Mouse (Mus musculus) forebrain, embryonic 13.5 days (tissue): ENCODE results near the gene Ppp1r14c. TPM values are rescaled to one million over a fixed set of nuclear protein-coding genes. Genes with fewer than 3 reads are reported as not detected.
"Not testable (repeated sequence)": the region's sequence is repeated elsewhere in the genome, so short reads cannot be mapped to it uniquely, and the experiment has no call there.

Experiments
- ATAC-seq: fragments of 200-750 bp; cut with Nextera tagmentation; 2 replicates; pipeline ENCODE4 v1.8.0; 2017
- H3K27ac ChIP-seq: fragments of 300-500 bp; sonication (generic); 2 replicates; pipeline ENCODE4 v1.5.1; 2015; ENCODE audit warnings: inconsistent platforms, mild to moderate bottlenecking, moderate library complexity
- H3K27me3 ChIP-seq: fragments of 300-500 bp; sonication (generic); 2 replicates; pipeline ENCODE4 v1.6.1; 2015; ENCODE audit warnings: mild to moderate bottlenecking, inconsistent platforms
- H3K36me3 ChIP-seq: fragments of 300-500 bp; sonication (generic); 2 replicates; pipeline ENCODE4 v1.6.1; 2015; ENCODE audit warnings: mild to moderate bottlenecking, inconsistent platforms; ENCODE audit not compliant: poor library complexity, severe bottlenecking
- H3K4me1 ChIP-seq: fragments of 300-500 bp; sonication (generic); 2 replicates; pipeline ENCODE4 v1.6.1; 2015; ENCODE audit warnings: inconsistent platforms
- H3K4me2 ChIP-seq: fragments of 300-500 bp; sonication (generic); 2 replicates; pipeline ENCODE4 v1.6.1; 2015; ENCODE audit warnings: inconsistent platforms, mild to moderate bottlenecking, moderate library complexity
- H3K4me3 ChIP-seq: fragments of 300-500 bp; sonication (generic); 2 replicates; pipeline ENCODE4 v1.5.1; 2015; ENCODE audit warnings: mild to moderate bottlenecking, inconsistent platforms
- H3K9ac ChIP-seq: fragments of 300-500 bp; sonication (generic); 2 replicates; pipeline ENCODE4 v1.6.1; 2015; ENCODE audit warnings: mild to moderate bottlenecking, inconsistent platforms
- H3K9me3 ChIP-seq: fragments of 300-500 bp; sonication (generic); replicated peaks from 2 replicates; pipeline ENCODE4 v1.6.1; 2016; ENCODE audit warnings: inconsistent platforms
- WGBS: fragments of 180-500 bp; shearing (Covaris S2); methylation state at CpG from one replicate; pipeline ENCODE4 v1.1.7; 2015; 5-methylcytosine and 5-hydroxymethylcytosine counted together
- polyA plus RNA-seq: library from polyadenylated mRNA; unstranded; fragments of >200 nt; fragmentation: Nextera tagmentation; extraction: Ambion mirVana; gene quantifications from 2 replicates; pipeline ENCODE4 v1.2.1, GENCODE M21; 2015

Ppp1r14c gene
- polyA plus RNA-seq, 1 experiment from 2014 or later = 26.1 TPM

DNA sequence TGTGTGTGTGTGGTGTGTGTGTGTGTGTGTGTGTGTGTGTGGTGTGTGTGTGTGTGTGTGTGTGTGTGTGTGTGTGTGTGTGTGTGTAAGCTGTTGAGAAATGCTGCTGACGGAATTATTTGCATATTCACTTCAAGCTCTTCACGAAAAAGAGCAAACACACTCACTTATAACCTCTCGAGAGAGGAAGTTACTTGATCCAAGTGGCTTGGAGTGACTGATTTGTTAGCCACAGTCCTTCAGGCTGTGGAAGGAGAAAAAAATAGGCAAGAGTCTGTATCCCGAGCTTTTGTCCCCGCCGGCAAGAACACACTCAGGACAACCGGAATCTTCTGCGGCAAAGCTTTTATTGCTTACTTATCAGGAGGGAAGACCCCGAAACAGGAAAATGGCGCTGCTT lies 80.9 kb downstream of the Ppp1r14c start:
- H3K27ac ChIP-seq, H3K36me3 ChIP-seq, H3K27me3 ChIP-seq, H3K4me3 ChIP-seq, ATAC-seq, H3K4me2 ChIP-seq, H3K9ac ChIP-seq, H3K9me3 ChIP-seq, H3K4me1 ChIP-seq: not testable (repeated sequence)
- WGBS = 94% methylated on average over 10 of the region's 10 CpGs

DNA sequence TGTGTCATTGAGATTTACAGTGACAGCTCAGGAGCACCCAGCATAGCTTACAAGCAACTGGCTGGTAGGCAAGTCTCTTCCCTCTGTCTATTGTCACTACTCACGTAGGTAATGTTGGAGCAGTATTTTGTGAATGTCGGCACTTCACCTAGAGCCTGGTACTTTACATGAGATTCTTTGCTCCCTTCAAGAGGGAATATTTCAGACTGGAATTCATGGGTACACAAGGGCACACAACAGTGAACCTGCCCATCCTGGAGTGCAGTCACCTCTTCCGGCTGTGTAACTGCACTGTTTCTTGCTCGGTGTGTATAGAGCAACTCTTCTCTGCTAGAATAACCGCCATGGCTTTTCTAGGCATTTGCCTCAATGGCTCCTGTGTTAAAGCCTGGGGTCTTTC lies 82.8 kb downstream of the Ppp1r14c start:
- Histone ChIP-seq H3K4me2 (no peak overlapping the region), H3K4me1 (no peaks in the 10 kb centered on the region), H3K36me3 (no peaks in the 10 kb centered on the region), H3K9me3 (no peaks in the 10 kb centered on the region), H3K27ac (no peak overlapping the region), H3K9ac (no peak overlapping the region), H3K27me3 (no peaks in the 10 kb centered on the region), H3K4me3 (no peak overlapping the region)
- 94% methylated on average over 5 of the region's 5 CpGs for WGBS
- no peak for ATAC-seq

DNA sequence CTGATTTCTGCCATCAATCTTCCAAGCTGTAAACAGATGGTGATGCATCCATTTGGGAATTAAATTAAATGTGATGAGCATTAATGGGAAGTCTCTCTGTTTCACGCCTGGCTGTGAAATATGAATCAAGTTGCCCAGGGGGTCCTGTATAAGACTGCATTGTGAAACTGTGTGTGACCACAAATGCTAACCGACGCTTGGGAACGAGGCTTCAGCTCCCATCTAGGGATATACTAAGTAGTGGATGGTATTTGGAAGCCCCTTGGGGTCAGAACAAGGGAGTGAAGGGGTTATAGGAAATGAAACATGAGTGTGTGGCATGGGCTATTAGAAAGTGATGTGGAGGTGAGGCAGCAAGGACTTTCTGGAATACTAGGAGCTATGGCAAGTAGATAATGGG lies 86.1 kb downstream of the Ppp1r14c start:
- Histone ChIP-seq H3K9ac (no peak overlapping the region), H3K4me3 (no peak overlapping the region), H3K36me3 (no peaks in the 10 kb centered on the region), H3K4me2 (no peak overlapping the region), H3K9me3 (no peaks in the 10 kb centered on the region), H3K4me1 (no peaks in the 10 kb centered on the region), H3K27ac (no peak overlapping the region), H3K27me3 (no peaks in the 10 kb centered on the region)
- 73% methylated on average over 4 of the region's 4 CpGs for WGBS
- no peak for ATAC-seq

DNA sequence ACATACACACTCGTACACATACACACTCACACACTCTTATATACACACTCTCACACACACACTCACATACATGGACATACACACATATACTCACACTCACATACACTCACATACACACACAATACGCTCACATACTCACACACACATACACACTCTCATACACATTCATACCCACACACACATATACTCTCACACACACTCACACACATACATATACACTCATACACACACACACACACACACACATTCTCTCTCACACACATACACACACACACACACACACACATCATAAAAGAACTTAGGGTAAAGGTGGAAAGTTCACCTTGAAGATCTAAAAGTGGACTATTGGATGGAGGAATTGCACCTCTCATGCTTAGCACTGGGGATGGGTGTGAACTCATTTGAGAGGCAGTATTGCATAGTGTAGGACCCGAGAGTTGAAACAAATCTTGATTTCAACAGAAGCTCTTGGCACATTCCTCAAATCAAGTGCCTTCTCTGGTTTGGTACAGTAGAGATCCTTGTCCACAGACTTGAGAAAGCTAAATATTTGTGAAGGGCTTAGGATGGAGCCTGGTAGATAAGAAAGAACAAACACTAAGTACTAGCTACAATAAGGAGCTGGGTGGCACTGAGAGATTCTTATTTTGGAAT lies 87.1 kb downstream of the Ppp1r14c start:
- H3K9ac ChIP-seq = no peak overlapping the region
- H3K4me2 ChIP-seq = no peak overlapping the region
- H3K36me3 ChIP-seq = no peaks in the 10 kb centered on the region
- H3K4me3 ChIP-seq = no peak overlapping the region
- WGBS = 82% methylated on average over 3 of the region's 3 CpGs
- ATAC-seq = no peak
- no peaks in the 10 kb centered on the region for H3K9me3 ChIP-seq
- no peaks in the 10 kb centered on the region for H3K4me1 ChIP-seq
- H3K27ac ChIP-seq = no peak overlapping the region
- H3K27me3 ChIP-seq = no peaks in the 10 kb centered on the region

DNA sequence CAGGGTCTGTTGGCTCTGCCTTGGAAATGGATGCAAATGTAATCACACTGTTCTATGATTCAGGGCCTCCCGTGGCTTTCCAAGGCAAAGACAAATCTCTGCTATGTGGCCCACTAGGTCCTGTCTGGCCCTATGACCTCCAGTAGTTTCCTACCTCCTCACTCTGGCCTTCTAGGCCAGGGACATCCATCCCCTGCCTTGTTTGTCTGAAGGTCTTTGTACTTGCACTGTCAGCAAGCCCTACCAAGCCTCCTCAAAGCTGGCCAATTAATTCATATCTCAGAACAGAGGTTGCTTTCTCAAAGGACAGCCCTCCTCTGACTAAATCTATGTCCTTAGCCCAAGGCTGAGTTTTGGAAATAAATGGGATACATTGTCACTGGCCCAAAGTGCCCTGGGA lies 92.8 kb downstream of the Ppp1r14c start:
- Histone ChIP-seq H3K27me3 (no peaks in the 10 kb centered on the region), H3K9ac (no peak overlapping the region), H3K36me3 (no peaks in the 10 kb centered on the region), H3K27ac (no peak overlapping the region), H3K4me2 (no peak overlapping the region), H3K4me3 (no peak overlapping the region), H3K4me1 (no peaks in the 10 kb centered on the region), H3K9me3 (no peaks in the 10 kb centered on the region)
- ATAC-seq = no peak
- WGBS = 84% methylated on average over 1 of the region's 1 CpGs

DNA sequence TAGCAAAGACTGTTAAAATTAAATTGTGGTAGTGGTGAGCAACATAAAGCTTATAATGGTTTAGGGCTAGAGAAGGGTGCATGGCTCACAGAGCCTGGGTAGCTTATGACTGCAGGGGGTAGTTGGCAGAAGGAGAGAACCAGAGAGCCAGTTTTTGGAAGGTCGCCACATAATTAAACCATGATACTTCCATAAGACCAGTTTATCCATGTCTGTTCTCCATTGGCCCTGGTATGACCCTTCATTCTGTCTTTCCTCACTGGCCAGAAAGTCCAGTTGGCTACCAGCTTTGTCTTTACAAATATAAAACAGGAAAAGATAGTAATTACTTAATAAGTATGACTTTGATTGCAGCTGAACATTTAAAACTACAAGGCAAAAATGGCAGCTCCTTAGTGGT lies 95.0 kb downstream of the Ppp1r14c start:
- Histone ChIP-seq H3K4me3 (no peak overlapping the region), H3K4me2 (no peak overlapping the region), H3K9me3 (no peaks in the 10 kb centered on the region), H3K27ac (no peak overlapping the region), H3K4me1 (no peaks in the 10 kb centered on the region), H3K9ac (no peak overlapping the region), H3K27me3 (no peaks in the 10 kb centered on the region), H3K36me3 (no peaks in the 10 kb centered on the region)
- WGBS = 100% methylated on average over 1 of the region's 1 CpGs
- ATAC-seq = no peak

DNA sequence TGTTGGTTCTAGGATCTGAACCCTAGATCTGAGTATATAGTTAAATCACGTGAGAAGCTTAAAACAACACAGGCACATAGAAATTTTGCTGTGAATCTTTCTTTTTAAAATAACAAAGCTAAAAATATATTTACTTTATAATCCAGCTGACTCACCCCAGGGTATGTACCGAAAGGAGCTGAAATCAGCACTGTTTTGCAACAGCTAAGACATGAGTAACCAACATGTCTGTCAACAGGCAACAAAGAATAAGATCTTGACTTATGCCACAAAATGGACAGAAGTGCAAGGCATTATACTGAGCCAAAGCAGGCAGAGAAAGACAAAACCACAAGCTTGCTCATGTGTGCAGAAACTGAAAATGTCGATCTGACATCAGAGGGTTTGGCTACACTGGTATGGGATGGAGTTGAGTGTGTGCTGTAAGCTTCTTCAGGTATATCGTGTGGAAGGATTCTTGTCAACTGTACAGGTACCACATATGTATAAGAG lies 100.3 kb downstream of the Ppp1r14c start:
- Histone ChIP-seq H3K27ac (no peak overlapping the region), H3K4me2 (no peak overlapping the region), H3K9me3 (no peaks in the 10 kb centered on the region), H3K27me3 (no peaks in the 10 kb centered on the region), H3K4me1 (no peaks in the 10 kb centered on the region), H3K9ac (no peak overlapping the region), H3K4me3 (no peak overlapping the region), H3K36me3 (no peaks in the 10 kb centered on the region)
- 88% methylated on average over 4 of the region's 4 CpGs for WGBS
- ATAC-seq = no peak

DNA sequence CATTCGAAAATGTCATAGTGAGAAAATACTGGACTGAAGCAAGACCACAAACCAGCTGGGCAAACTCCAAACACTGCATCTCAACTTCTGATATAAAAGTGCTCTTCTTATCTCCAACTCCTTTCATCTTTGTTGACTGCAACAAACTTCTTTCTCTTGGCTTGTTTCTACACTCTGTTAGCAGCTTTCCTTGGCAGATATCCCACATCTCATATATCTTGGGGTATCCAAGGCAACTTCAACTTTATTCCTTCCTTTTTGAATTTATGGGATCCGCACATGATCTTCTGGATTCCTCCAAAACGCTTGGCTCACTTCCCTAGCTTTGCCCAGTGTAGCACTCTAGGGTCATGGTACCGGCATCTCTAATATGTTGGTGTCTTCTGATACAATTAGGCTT lies 102.7 kb downstream of the Ppp1r14c start:
- H3K27ac ChIP-seq = no peak overlapping the region
- no peaks in the 10 kb centered on the region for H3K36me3 ChIP-seq
- no peaks in the 10 kb centered on the region for H3K27me3 ChIP-seq
- 84% methylated on average over 4 of the region's 4 CpGs for WGBS
- no peak overlapping the region for H3K9ac ChIP-seq
- no peak for ATAC-seq
- no peaks in the 10 kb centered on the region for H3K9me3 ChIP-seq
- no peaks in the 10 kb centered on the region for H3K4me1 ChIP-seq
- no peak overlapping the region for H3K4me2 ChIP-seq
- no peak overlapping the region for H3K4me3 ChIP-seq

DNA sequence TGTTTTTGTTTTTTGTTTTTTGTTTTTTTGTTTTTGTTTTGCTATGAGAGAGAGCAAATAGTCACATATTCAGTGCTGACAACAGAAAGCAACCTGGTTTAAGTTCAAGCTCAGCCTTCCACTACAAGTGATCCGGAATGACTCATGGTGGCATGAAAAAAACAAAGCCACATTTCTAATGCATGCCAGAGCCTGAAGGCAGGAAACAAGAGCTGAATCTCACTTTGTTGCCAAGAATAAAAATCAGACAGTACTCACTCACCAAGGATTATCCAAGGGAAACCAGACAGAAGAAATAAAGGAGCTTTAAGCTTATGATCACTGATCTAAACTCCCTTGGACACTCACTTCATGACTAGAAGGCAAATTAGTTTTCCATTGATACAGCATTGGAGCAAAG lies 110.8 kb downstream of the Ppp1r14c start:
- no peak for ATAC-seq
- H3K4me2 ChIP-seq = no peak overlapping the region
- no peaks in the 10 kb centered on the region for H3K4me1 ChIP-seq
- no peak overlapping the region for H3K9ac ChIP-seq
- 65% methylated on average over 1 of the region's 1 CpGs for WGBS
- no peak overlapping the region for H3K27ac ChIP-seq
- H3K36me3 ChIP-seq = no peaks in the 10 kb centered on the region
- H3K4me3 ChIP-seq = no peak overlapping the region
- no peaks in the 10 kb centered on the region for H3K9me3 ChIP-seq
- H3K27me3 ChIP-seq = no peaks in the 10 kb centered on the region

DNA sequence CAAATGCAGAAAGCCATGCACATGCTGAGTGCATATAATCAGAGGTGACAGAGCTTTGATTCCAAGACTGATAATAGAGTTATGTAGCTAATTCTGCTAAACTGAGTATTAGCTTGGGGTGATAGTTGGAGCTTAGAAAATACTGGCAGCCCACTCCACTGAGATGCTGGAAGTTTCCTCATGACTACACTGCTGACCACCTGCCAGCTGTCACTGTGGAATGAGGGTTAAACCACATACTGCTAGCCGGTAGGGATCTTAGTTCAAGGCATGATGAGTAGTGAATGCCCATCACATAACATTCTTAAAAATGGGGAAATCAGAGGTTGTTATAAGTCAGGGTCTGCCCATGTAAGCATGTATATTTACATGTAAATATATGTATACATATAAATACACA lies 113.9 kb downstream of the Ppp1r14c start:
- H3K9me3 ChIP-seq = no peaks in the 10 kb centered on the region
- no peak overlapping the region for H3K9ac ChIP-seq
- no peaks in the 10 kb centered on the region for H3K36me3 ChIP-seq
- no peaks in the 10 kb centered on the region for H3K4me1 ChIP-seq
- no peaks in the 10 kb centered on the region for H3K27me3 ChIP-seq
- H3K27ac ChIP-seq = no peak overlapping the region
- H3K4me2 ChIP-seq = no peak overlapping the region
- no peak overlapping the region for H3K4me3 ChIP-seq
- 92% methylated on average over 1 of the region's 1 CpGs for WGBS
- ATAC-seq = no peak

DNA sequence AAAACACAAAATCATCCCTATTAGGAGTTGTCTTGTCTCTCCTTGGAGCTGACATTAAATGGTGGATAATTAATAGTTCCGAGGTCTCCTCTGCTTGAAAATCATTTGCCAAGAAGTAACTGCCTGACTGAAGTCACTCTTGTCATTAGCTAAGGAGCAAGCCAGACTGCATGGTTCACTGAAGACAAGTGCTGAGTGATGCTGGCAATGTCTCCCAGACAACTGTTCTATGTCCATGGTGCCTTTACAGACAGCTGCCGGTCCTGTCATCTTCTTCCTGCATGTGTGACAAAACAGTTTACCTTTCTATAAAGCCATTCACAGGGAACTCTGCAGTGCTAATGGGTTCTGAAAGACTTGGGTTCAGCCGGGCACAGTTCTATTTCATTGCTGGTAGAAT lies 124.2 kb downstream of the Ppp1r14c start:
- Histone ChIP-seq H3K4me1 (no peaks in the 10 kb centered on the region), H3K9ac (no peak overlapping the region), H3K4me2 (no peak overlapping the region), H3K36me3 (no peaks in the 10 kb centered on the region), H3K9me3 (no peaks in the 10 kb centered on the region), H3K4me3 (no peak overlapping the region), H3K27ac (no peak overlapping the region), H3K27me3 (no peaks in the 10 kb centered on the region)
- no peak for ATAC-seq
- WGBS = 87% methylated on average over 3 of the region's 3 CpGs

DNA sequence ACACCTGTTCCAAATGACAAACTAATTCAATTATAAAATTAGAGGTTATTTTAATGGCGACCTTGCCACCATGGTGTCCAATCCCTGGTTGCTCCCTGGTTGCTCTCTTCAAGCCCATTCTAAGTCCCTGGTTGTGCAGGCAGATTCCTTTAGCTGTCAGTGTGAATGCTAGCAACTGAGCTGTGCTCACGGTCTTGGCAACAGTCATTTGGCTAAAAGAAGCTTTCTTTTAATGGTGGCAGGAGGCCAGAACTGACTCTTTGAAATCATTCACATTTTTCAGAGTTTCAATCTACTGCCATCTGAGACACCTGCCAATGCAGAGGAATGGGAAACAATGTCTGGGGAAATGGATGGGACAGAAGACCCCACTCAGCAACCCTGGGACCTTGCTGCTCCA lies 130.9 kb downstream of the Ppp1r14c start:
- Histone ChIP-seq H3K36me3 (no peaks in the 10 kb centered on the region), H3K27me3 (no peaks in the 10 kb centered on the region), H3K4me2 (no peak overlapping the region), H3K9me3 (no peaks in the 10 kb centered on the region; the same call in 1 of the 2 replicates), H3K4me3 (no peak overlapping the region), H3K9ac (no peak overlapping the region), H3K27ac (no peak overlapping the region), H3K4me1 (no peaks in the 10 kb centered on the region)
- ATAC-seq = no peak
- WGBS = 60% methylated on average over 2 of the region's 2 CpGs

DNA sequence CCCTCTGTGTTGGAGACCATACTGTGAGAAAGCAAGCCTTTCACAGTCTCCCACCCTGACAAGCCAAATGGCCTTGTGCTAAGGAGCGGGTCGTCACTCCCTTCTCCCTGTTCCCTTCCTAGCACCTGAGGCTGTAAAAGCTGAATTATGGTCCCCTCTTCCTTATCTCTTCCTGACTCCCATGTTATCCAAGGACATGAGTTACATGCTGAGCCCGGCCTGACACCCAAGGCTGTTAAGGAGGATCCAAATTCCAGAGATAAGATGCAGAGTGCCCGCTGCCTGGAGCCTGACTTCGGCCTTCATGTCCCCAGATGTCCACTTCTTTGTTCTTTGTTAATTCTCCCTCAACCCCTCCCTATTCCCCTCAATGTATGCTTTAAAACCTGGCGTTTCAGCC lies 135.0 kb downstream of the Ppp1r14c start:
- WGBS = 92% methylated on average over 6 of the region's 6 CpGs
- not testable (repeated sequence) for H3K27me3 ChIP-seq, H3K9ac ChIP-seq, H3K9me3 ChIP-seq, ATAC-seq, H3K4me3 ChIP-seq, H3K4me1 ChIP-seq, H3K4me2 ChIP-seq, H3K27ac ChIP-seq, H3K36me3 ChIP-seq
